Mouse (Mus musculus): Measurements from ENCODE around the gene Zcchc18. TPM values are rescaled to one million over a fixed set of nuclear protein-coding genes. Genes with fewer than 3 reads are reported as not detected.

Gene Zcchc18
- total and polyA plus RNA-seq, 3 experiments, result 0.04 to 0.61 TPM; not detected in 1

DNA sequence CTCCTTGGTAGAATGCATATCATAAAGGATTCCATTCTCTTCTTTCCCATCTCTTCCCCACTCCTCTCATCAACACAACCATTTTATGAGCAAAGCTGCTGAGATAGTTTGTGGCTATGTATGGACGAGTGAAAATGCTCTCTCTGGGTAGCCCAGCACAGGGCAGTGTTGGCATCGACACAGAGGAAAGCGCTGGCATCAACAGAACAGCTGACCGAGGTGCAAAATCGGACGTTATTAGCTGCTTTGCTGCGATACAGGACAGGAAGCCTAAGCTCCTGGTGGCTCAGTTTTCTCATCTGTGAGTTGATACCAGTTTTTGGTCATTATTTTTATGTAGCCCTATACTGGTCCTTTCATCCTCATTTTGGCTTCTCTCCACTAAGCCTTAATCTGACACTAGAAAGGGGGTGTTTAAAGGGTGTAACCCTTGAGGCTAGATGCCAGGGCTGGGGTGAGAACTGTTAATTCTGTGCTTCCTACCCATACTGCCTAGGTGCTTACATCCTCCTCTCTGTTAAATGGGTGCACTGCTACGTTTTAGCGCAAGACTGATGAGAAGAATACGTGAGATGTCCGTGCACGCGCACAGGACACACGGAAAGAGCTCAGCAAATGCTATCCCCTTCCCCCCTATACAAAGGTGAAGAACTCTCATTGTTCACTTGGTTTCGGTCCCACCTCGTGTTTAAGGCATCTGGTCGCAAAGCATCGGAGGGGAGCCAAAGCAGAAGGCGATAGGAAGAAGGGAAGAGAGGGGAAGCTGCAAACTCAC lies 577 bp upstream of the Zcchc18 start:
- Histone ChIP-seq H3K4me1 (ENCODE audit: control insufficient read depth in 1 of 2, insufficient read depth in 2 of 2, low read length in 2 of 2) (peaks cover 8 to 9% of the 10 kb centered on the region in 2 experiments; a peak in 3 of 4 replicates), H3K79me2 (ENCODE audit: control insufficient read depth, insufficient read depth, low read length, poor library complexity) (no peaks in the 10 kb centered on the region), H3K4me3 (ENCODE audit: control insufficient read depth in 1 of 2, insufficient read depth in 1 of 2, low read depth in 2 of 2, low read length in 2 of 2) (no peak overlapping the region), H3K27me3 (ENCODE audit: control insufficient read depth in 1 of 2, insufficient read depth in 2 of 2, low read length in 2 of 2) (no peaks in the 10 kb centered on the region), H3K36me3 (ENCODE audit: control insufficient read depth in 1 of 2, insufficient read depth in 2 of 2, low read length in 2 of 2) (peaks cover 0 to 11% of the 10 kb centered on the region in 2 experiments; a peak in 2 of 4 replicates), H3K9ac (ENCODE audit: control insufficient read depth, low read depth, low read length, poor library complexity, severe bottlenecking) (no peak overlapping the region), H3K27ac (ENCODE audit: control insufficient read depth, low read depth, low read length) (no peak overlapping the region), H3K9me3 (replicated peaks; ENCODE audit: insufficient read depth, low read length) (no peaks in the 10 kb centered on the region)
- TF ChIP-seq RAD21 (IDR thresholded peaks at IDR 0.05; ENCODE audit: low read depth, low read length) (no peak), MAX (IDR thresholded peaks at IDR 0.05; ENCODE audit: low read length) (no peak), NRF1 (IDR thresholded peaks at IDR 0.05; ENCODE audit: insufficient read depth, low read depth, low read length, poor library complexity, severe bottlenecking) (no peak), CTCF (IDR thresholded peaks at IDR 0.05 in 2 of 3, conservative IDR thresholded peaks at IDR 0.05 in 1 of 3; ENCODE audit: control insufficient read depth in 1 of 3, insufficient read depth in 1 of 3, low read depth in 2 of 3, low read length in 3 of 3, poor library complexity in 1 of 3, severe bottlenecking in 1 of 3) (no peak), MYB (IDR thresholded peaks at IDR 0.05; ENCODE audit: low read depth, low read length) (no peak), SIN3A (IDR thresholded peaks at IDR 0.05; ENCODE audit: low read length) (no peak), ZC3H11A (IDR thresholded peaks at IDR 0.05; ENCODE audit: low read depth, low read length) (no peak), NELFE (IDR thresholded peaks at IDR 0.05; ENCODE audit: low read depth, low read length) (no peak), KAT2A (conservative IDR thresholded peaks at IDR 0.05; ENCODE audit: low read depth, low read length) (no peak), BHLHE40 (IDR thresholded peaks at IDR 0.05; ENCODE audit: borderline replicate concordance, low read depth, low read length) (no peak), HCFC1 (IDR thresholded peaks at IDR 0.05; ENCODE audit: low read depth, low read length) (no peak), MAZ (IDR thresholded peaks at IDR 0.05; ENCODE audit: low read depth, low read length) (no peak)
- no peak for DNase-seq (ENCODE audit: low read depth, low spot score)

DNA sequence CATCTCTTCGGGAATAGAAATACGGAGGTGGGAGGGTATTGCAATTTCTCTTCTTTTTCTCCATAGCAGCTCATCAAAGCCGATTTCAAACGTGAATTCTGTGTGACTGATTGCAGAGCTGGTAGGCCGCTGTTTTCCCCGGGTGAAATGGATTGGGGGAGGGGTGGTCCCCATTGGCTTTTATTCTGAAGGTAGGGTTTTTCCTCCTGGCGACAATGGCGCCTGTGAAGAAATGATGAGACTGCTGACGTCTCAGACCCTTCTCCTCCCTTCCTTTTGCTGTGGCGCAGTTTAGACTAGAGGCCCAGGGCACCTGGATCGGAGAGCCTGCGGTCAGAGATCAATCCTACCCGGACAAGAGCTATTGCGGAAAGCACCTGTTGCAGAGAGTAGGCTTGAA lies 686 bp downstream of the Zcchc18 start:
- Histone ChIP-seq H3K36me3 (ENCODE audit: control insufficient read depth in 1 of 2, insufficient read depth in 2 of 2, low read length in 2 of 2) (peaks cover 0 to 20% of the 10 kb centered on the region in 2 experiments; a peak in 2 of 4 replicates), H3K9me3 (replicated peaks; ENCODE audit: insufficient read depth, low read length) (no peaks in the 10 kb centered on the region), H3K4me3 (ENCODE audit: control insufficient read depth in 1 of 2, insufficient read depth in 1 of 2, low read depth in 2 of 2, low read length in 2 of 2) (no peak overlapping the region), H3K4me1 (ENCODE audit: control insufficient read depth in 1 of 2, insufficient read depth in 2 of 2, low read length in 2 of 2) (peaks cover 8 to 9% of the 10 kb centered on the region in 2 experiments; a peak in 3 of 4 replicates), H3K27ac (ENCODE audit: control insufficient read depth, low read depth, low read length) (no peak overlapping the region), H3K79me2 (ENCODE audit: control insufficient read depth, insufficient read depth, low read length, poor library complexity) (no peaks in the 10 kb centered on the region), H3K27me3 (ENCODE audit: control insufficient read depth in 1 of 2, insufficient read depth in 2 of 2, low read length in 2 of 2) (no peaks in the 10 kb centered on the region), H3K9ac (ENCODE audit: control insufficient read depth, low read depth, low read length, poor library complexity, severe bottlenecking) (no peak overlapping the region)
- TF ChIP-seq EP300 (IDR thresholded peaks at IDR 0.05; ENCODE audit: low read depth in 1 of 2, low read length in 2 of 2) (no peak), CHD1 (IDR thresholded peaks at IDR 0.05; ENCODE audit: low read depth, low read length) (no peak), ETS1 (IDR thresholded peaks at IDR 0.05; ENCODE audit: low read depth, low read length) (no peak), MEF2A (IDR thresholded peaks at IDR 0.05; ENCODE audit: extremely low read depth, insufficient replicate concordance, low read depth, low read length, poor library complexity, severe bottlenecking) (no peak), TBP (IDR thresholded peaks at IDR 0.05; ENCODE audit: low read depth, low read length) (no peak), ZKSCAN1 (IDR thresholded peaks at IDR 0.05; ENCODE audit: low read depth, low read length) (no peak), KAT2A (conservative IDR thresholded peaks at IDR 0.05; ENCODE audit: low read depth, low read length) (no peak), SMC3 (IDR thresholded peaks at IDR 0.05; ENCODE audit: low read depth, low read length) (no peak), USF1 (IDR thresholded peaks at IDR 0.05; ENCODE audit: low read depth, low read length) (no peak), E2F4 (IDR thresholded peaks at IDR 0.05; ENCODE audit: borderline replicate concordance, low read depth, low read length) (no peak), ZC3H11A (IDR thresholded peaks at IDR 0.05; ENCODE audit: low read depth, low read length) (no peak), NRF1 (IDR thresholded peaks at IDR 0.05; ENCODE audit: insufficient read depth, low read depth, low read length, poor library complexity, severe bottlenecking) (no peak), TCF12 (IDR thresholded peaks at IDR 0.05; ENCODE audit: low read depth, low read length) (no peak), GABPA (IDR thresholded peaks at IDR 0.05; ENCODE audit: low read depth, low read length) (no peak), CHD2 (IDR thresholded peaks at IDR 0.05; ENCODE audit: low read length) (no peak), GATA1 (IDR thresholded peaks at IDR 0.05; ENCODE audit: low read depth, low read length) (no peak), ZNF384 (IDR thresholded peaks at IDR 0.05; ENCODE audit: low read depth, low read length) (no peak), MXI1 (IDR thresholded peaks at IDR 0.05; ENCODE audit: low read depth, low read length) (no peak)
- no peak for DNase-seq (ENCODE audit: low read depth, low spot score)

Measured in MEL (cell line).